Mouse (Mus musculus) frontal cortex, postnatal 10 days (tissue): ENCODE results near the gene Pdxk.

Experiments used
- DNase-seq, 2 experiments: peaks; one replicate each; pipeline ENCODE4 v3.0.0; 2022; ENCODE audit warnings: low spot score in 2 of 2, mixed read lengths in 1 of 2

Pdxk gene

GRCm38 (mm10) chr10:78458348-78459111, 6.2 kb downstream of the Pdxk start:
- no peak for DNase-seq

DNA sequence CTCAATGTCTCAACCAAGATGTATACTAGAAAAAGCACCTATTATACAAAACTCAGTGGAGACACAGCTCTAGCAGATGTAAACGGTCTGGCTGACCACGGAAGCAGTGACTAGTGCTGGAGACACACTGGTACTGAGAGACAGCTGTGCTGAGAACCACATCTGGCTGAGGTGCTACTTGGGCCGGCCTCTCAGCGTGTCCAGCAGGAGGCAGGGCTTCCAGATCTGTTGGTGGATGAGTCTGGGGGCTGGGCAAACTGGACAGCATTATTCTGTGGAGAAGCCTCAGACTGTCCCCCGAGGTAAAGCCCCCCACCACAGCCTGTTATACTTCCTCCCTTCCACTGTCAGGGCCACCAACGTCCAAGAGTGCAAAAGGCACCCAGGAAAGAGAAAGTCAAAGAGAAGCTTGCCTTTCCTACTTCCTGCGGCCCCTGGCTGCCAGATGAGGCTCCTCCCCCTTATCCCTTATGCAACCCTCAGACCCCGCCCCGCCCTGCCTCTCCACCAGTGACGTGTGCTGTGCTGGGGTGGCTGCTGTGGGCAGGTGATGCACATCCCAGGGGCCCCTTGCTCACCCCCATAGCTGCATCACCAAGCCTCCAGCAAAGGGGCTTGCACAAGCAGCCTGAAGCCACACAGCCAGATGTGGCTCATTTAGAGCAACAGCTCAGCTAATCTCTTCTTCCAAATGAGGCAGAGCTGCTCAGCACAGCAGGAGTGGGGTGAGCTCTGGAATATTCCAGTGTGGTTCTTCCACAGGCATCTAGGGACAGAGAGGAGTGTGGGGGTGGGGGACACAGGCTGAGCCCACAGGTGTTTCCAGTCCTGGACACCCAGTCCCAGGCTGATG, 7.1 kb downstream of the Pdxk start:
- DNase-seq, result peak in 1 of 2 experiments; percentile 49

- DNase-seq, result no peak
These were observed 8.1 kb downstream of the Pdxk start for GRCm38 (mm10) chr10:78456696-78457095.

GRCm38 (mm10) chr10:78452641-78453040, 12.1 kb downstream of the Pdxk start:
- DNase-seq, result no peak

- DNase-seq, result no peak
These were observed 14.0 kb downstream of the Pdxk start for GRCm38 (mm10) chr10:78450761-78451160.

DNA sequence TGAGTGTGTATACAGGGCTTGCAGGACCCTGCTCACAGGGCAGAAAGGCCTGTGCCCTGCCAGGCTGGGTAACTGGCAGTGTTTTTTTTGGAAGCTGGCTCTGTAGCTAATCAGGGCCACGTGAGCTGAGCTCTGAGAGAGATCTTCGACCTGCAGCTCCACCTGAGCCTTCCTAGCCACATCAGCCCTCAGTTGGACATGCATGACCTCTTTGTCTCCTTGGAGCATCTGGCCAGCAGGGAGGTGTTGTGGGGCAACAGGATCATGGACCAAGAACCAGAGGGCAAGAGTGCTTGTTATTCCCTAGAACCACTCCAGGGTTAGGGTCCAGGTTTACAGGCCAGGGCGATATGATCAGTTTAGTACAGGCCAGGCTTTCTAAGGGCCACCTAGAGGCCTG, 17.4 kb downstream of the Pdxk start:
- no peak for DNase-seq

DNA sequence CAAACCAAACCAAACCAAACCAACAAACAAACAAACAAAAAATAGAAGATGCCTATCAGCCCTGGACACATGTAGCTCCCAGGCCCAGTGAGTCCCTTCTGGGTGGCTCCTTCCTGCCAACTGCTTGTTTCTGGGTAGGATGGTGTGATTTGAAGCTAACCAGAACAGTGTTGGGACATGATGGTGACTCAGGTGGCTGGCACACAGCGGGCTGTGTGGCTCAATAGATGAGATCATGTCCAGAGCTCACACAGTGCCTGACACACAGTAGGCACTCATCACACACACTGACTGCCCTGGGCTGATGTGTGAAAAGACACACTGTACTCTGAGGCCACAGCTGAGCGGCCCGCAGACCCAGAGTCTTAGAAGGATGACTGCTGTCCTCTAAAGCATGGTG, 18.6 kb downstream of the Pdxk start:
- no peak for DNase-seq

- no peak for DNase-seq
These were observed 22.5 kb downstream of the Pdxk start for GRCm38 (mm10) chr10:78442292-78442691.

DNA sequence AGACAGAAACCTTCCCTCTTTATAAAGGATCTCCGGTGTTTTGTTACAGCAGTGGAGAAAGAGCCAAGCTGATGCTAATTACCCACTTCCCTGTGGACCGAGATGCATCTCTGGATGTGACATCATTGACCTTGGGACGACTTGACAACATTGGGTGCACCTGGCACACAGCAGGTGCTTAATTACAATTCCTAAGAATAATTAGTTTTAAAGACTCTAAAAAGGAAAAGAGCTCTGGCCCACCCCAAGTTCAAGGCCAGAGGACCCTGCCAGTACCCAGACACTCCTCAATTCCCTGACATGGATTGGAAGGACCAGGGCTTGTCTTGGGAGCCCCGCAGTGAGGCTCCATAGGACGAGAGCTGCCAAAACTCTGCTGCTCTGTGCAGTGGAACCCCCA, 23.2 kb downstream of the Pdxk start:
- no peak for DNase-seq

- no peak for DNase-seq
These were observed 24.0 kb downstream of the Pdxk start for GRCm38 (mm10) chr10:78440812-78441211.

DNA sequence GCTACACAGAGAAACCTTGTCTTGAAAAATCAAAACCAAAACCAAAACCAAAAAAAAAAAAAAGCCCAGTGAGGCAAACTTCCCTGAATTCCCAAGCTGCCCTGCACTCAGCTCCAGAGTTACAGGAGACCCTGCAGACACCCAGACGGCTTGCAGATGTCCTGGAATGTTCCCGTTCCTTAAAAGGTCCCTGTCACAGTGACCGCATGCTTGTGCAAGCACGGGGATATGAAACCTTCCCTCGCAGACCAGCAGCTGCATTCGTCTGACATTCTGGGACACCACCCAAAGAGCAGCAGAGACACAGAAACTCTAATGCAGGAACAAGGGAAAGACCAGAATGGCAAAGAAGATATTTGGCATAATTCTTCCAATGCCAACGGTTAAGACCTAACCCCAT, 24.8 kb downstream of the Pdxk start:
- no peak for DNase-seq

GRCm38 (mm10) chr10:78439550-78439949, 25.2 kb downstream of the Pdxk start:
- DNase-seq, result no peak

DNA sequence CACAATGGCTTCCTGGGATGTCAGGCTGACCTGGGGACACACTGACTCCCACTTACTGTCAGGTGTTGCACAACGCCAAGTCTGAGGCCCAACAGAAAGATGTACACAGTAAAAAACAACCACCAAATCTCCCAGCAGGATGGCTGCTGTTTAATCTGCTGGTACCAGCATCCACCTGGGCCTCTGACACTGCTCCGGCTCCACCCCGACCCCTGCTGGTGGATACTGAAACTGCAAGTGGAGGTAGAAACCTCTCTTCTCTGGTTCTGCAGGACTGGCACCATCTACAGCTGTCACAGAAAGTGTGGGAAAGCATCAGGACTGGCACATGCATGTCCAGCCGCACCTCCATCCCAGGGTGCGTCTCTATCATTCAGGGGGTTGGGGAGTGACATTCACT, 26.7 kb downstream of the Pdxk start:
- peak; percentile 66 to 73 for DNase-seq

DNA sequence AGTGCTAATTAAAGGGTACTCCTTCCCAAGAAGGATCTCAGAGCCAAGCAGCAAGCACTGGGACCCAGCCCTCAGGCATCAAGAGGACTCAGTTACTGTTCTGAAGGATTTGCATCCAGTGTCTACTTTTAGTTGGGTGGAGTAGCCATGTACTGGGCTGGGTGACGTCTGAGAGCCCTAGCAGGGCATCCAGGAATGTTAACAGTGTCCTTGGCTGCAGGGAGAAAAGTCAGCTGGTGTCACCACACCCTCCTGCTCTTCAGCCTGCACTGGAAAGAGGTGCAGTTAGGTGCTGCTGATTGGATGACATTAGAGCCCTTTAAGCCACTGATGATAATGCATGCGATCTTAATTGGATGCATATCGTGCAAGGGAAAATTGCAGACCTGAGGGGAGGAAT, 31.9 kb downstream of the Pdxk start:
- no peak for DNase-seq

DNA sequence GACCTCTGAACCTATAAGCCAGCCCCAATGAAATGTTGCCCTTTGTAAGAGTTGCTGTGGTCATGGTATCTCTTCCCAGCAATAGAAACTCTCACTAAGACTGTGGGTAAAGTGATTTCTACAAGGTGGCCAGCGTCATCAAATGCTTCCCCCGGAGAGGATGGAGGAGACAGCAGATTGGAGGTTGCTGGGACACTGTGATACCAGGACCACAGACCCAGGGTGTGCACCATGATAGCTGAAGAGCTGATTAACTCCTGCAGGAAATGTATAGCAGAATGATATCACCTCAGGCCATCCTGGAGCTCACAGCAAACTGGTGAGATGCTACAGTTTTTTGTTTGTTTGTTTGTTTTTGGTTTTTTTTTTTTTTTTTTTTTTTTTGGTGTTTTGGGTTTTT, 35.0 kb downstream of the Pdxk start:
- DNase-seq, result no peak

DNA sequence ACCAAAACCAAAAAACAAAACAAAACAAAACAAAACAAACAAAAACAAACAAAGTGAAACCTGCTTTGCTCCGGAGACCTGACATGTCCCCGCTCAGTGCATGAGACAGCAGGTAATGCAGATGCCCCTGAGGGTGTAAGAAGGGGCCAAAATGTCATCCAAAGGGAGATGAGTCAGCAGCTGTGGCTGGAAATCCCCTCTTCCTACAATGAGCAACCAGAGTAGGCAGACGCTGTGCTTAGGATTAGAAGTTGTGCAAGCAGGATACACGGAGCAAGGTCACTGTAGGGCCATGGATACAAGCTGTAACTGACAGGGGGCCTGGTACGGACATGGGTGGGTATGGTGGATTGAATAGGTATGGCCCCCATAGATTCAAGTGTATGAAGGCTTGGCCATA, 35.6 kb downstream of the Pdxk start:
- DNase-seq, result no peak

DNA sequence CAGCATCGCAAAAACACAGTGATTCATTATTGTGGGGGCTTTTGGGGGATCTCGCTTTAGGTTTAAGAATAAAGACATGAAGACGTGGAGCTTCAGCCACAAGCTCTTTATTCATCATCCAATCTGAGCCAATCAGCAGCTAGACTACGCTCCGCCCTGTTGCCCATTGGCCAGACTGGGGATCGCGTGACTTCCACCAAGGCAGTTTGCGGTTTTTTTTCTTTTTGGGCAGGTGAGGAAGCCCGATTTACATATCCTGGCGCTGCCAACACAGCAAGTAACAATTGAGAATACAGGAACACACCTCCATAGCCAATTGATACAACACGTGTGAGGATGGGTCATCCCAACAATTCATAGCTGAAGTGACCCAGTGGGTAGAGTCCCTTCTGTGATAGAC, 36.7 kb downstream of the Pdxk start:
- DNase-seq, result no peak

DNA sequence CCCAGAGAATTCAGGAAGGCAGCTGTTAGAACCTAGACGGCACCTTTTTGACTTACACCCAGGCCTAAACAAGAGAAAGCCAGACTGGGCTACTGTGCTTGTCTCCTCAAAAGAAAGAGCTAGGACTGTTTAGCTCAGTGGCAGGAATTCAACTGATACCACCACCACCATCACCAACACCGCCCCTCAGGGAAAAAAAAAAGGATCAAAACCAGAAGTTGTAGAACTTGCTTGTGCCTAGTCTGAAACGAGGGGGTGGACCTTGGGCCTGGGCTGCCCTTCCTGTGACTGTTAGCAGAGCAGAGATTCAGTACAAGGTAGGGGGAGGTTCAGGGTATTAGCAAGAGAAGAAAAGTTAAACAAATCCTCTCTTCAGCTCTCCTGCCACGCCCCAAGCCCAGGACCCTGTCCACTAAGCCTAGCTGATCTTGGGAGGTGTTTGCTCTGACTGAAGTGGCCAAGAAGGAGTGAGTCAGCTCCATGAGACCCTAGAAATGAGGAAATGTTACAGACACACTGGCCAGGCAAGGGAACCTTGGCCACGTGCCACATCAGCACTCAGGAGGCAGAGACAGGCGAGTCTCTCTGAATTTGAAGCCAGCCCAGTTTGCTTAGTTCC, 38.5 kb downstream of the Pdxk start:
- DNase-seq, result no peak

GRCm38 (mm10) chr10:78425181-78426041, 39.4 kb downstream of the Pdxk start, which contains the start of gene Cstb:
Cstb (plus strand) TSS chr10:78425669.
- peak; percentile 81 to 82 for DNase-seq

DNA sequence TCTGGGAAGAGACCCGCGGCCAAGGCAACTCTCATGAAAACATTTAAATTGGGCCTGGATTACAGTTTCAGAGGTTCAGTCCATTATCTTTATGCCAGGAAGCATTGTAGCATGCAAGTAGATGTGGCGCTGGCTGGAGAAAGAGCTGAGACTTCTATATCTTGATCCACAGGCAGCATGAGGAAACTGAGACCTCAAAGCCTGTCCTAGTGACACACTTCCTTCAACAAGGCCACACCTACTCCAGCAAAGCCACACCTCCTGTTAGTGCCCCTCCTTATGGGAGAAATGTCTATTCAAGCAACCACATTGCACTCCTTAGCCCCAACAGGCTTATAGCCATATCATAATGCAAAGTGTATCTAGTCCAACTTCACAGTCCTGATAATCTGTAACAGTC, 42.2 kb downstream of the Pdxk start:
- no peak for DNase-seq

- DNase-seq, result no peak
These were observed 43.8 kb downstream of the Pdxk start for GRCm38 (mm10) chr10:78420929-78421328.

- no peak for DNase-seq
These were observed 46.0 kb downstream of the Pdxk start for GRCm38 (mm10) chr10:78418791-78419190.
